Mouse (Mus musculus) forebrain, embryonic 16.5 days (tissue): Measurements from ENCODE around the gene Dcun1d3. TPM values are rescaled to one million over a fixed set of nuclear protein-coding genes. Genes with fewer than 3 reads are reported as not detected.

Experiments used
- ATAC-seq: fragments of 200-750 bp; cut with Nextera tagmentation; 2 replicates; pipeline ENCODE4 v1.8.0; 2017; ENCODE audit warnings: mild to moderate bottlenecking, moderate library complexity
- H3K27ac ChIP-seq: fragments of 300-500 bp; sonication (generic); 2 replicates; pipeline ENCODE4 v1.5.1; 2014; ENCODE audit warnings: low read length, control low read depth
- H3K27me3 ChIP-seq: fragments of 300-500 bp; sonication (generic); replicated peaks from 2 replicates; pipeline ENCODE4 v1.6.1; 2014; ENCODE audit warnings: low read length; ENCODE audit not compliant: control insufficient read depth, insufficient read depth
- H3K36me3 ChIP-seq: fragments of 300-500 bp; sonication (generic); 2 replicates; pipeline ENCODE4 v1.6.1; 2014; ENCODE audit not compliant: control insufficient read depth, insufficient read depth
- H3K4me1 ChIP-seq: fragments of 300-500 bp; sonication (generic); replicated peaks from 2 replicates; pipeline ENCODE4 v1.6.1; 2014; ENCODE audit warnings: low read length; ENCODE audit not compliant: control insufficient read depth, insufficient read depth
- H3K4me2 ChIP-seq: fragments of 300-500 bp; sonication (generic); 2 replicates; pipeline ENCODE4 v1.6.1; 2014; ENCODE audit warnings: mild to moderate bottlenecking, low read length, control low read depth
- H3K4me3 ChIP-seq: fragments of 300-500 bp; sonication (generic); replicated peaks from 2 replicates; pipeline ENCODE4 v1.5.1; 2014; ENCODE audit warnings: mild to moderate bottlenecking, low read length, control low read depth
- H3K9ac ChIP-seq: fragments of 300-500 bp; sonication (generic); replicated peaks from 2 replicates; pipeline ENCODE4 v1.6.1; 2014; ENCODE audit warnings: low read depth, low read length, control low read depth
- H3K9me3 ChIP-seq: fragments of 300-500 bp; sonication (generic); 2 replicates; pipeline ENCODE4 v1.6.1; 2016; ENCODE audit warnings: low read length; ENCODE audit not compliant: control insufficient read depth
- WGBS: fragments of 180-500 bp; shearing (Covaris S2); extraction: QIAGEN DNeasy Blood & Tissue Kit; methylation state at CpG from one replicate; pipeline ENCODE4 v1.1.7; 2014; 5-methylcytosine and 5-hydroxymethylcytosine counted together
- polyA plus RNA-seq: library from polyadenylated mRNA; unstranded; fragments of >200 nt; fragmentation: Nextera tagmentation; extraction: Ambion mirVana; gene quantifications from 2 replicates; pipeline ENCODE4 v1.2.1, GENCODE M21; 2015

The Dcun1d3 gene
- polyA plus RNA-seq, 1 experiment from 2014 or later: 23.8 TPM

DNA sequence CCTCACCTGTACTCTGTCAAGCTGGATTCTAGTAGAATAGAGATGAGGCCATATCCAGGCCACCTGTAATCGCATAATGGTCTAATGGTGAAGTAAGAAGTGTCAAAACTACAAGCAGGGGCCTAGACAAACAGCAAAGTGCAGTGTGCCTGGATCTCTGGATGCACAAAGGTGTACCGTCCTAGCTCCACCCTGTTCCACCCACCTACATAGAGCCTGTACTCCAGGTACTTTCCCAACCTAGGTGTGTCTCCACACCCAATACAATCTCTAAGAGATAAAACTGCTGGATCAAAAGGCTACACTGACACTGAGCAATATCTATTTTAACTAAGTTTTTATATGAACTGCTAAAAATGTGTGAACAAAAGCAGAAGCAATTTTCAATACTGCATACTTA lies 35.5 kb downstream of the Dcun1d3 start:
- no peak overlapping the region for H3K27ac ChIP-seq
- no peak overlapping the region for H3K9ac ChIP-seq
- no peaks in the 10 kb centered on the region; the same call in 1 of the 2 replicates for H3K36me3 ChIP-seq
- 87% methylated on average over 2 of the region's 2 CpGs for WGBS
- H3K4me3 ChIP-seq: no peak overlapping the region
- H3K9me3 ChIP-seq: no peaks in the 10 kb centered on the region
- no peak for ATAC-seq
- peaks cover 12% of the 10 kb centered on the region for H3K4me1 ChIP-seq
- H3K4me2 ChIP-seq: no peak overlapping the region
- no peaks in the 10 kb centered on the region for H3K27me3 ChIP-seq

DNA sequence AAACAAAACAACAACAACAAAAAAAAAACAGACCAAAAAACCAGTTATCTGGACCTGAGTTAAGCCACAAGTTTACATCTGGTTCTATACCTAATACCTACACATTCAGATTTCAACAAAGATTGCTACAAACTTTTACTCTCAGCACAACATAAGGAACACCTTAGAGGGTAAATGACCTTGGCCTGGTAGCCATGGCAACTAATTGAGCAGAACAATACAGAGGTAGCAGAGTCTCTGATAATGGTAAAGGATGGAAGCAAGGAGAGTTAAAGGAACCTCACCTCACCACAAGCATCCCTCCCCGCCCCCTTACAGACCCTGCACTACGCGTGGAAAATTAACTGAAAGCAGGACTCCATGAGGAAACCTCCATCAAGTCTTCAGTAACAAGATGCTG lies 36.0 kb downstream of the Dcun1d3 start:
- Histone ChIP-seq H3K36me3 (no peaks in the 10 kb centered on the region; the same call in 1 of the 2 replicates), H3K27ac (no peak overlapping the region), H3K9me3 (no peaks in the 10 kb centered on the region), H3K9ac (no peak overlapping the region), H3K4me2 (no peak overlapping the region), H3K4me3 (no peak overlapping the region), H3K27me3 (no peaks in the 10 kb centered on the region), H3K4me1 (peaks cover 12% of the 10 kb centered on the region)
- no peak for ATAC-seq
- 91% methylated on average over 3 of the region's 3 CpGs for WGBS

DNA sequence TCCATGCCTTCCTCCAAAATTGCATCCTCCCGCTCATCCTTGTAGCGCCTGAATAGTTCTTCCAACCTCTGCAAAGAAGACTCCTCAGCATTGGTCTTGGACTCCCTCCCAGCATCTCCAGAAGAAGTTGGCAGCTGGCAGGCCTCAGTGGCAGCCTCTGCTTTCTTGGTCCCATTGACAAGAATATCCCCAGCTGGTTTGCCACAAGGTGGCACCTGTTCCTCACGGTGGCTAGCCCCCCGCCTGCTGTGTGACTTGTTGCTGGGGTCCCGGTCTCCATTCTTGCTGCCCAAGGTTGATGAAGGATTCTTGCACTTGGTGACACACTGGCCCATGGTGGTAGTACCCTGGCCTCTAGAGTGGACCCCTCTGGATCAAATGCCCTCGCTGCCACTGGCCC lies 36.6 kb downstream of the Dcun1d3 start:
- Histone ChIP-seq H3K36me3 (no peaks in the 10 kb centered on the region; the same call in 1 of the 2 replicates), H3K27ac (no peak overlapping the region), H3K9ac (no peak overlapping the region), H3K9me3 (no peaks in the 10 kb centered on the region), H3K27me3 (no peaks in the 10 kb centered on the region), H3K4me1 (peaks cover 12% of the 10 kb centered on the region), H3K4me2 (no peak overlapping the region), H3K4me3 (no peak overlapping the region)
- 78% methylated on average over 6 of the region's 6 CpGs for WGBS
- no peak for ATAC-seq

DNA sequence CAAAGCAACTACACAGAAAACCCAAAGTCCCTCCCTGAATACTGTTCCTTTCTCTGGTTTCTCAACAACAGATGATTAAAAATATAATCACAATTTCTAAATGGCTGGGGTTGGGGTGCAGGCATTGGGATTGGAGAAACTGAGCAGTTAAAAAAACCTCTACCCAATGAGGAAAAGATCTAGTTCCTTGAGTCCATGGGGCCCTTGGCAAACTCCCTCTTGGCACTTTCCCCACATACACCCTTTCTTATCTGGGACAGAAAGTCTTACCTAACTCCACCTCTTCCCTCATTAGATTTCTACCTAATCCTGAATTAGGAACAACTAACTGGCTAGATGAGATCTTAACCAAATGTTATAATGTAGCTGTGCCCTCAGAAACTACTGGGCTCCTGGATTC lies 41.1 kb downstream of the Dcun1d3 start:
- Histone ChIP-seq H3K27ac (no peak overlapping the region), H3K4me2 (no peak overlapping the region), H3K4me1 (no peaks in the 10 kb centered on the region), H3K27me3 (no peaks in the 10 kb centered on the region), H3K4me3 (no peak overlapping the region), H3K36me3 (peaks cover 2% of the 10 kb centered on the region), H3K9me3 (no peaks in the 10 kb centered on the region), H3K9ac (no peak overlapping the region)
- ATAC-seq: no peak

DNA sequence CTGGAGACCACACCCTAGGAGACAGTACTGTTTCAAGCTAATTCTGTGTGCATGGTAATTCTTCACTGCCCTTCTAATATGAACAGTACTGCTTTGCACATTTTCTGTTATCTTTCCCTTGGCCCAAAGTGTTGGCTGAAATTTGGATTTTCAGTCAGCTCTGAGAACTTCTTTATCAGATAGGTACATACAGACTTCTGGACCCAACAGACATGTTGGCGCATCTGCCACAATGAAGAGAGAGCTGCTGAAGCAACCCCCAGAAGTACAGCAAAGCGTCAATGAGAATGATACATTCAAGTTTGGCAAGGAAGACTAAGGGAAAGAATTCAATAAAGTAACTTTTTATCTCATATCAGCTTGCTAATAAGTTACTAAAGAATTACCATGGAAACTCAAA lies 41.7 kb downstream of the Dcun1d3 start:
- H3K36me3 ChIP-seq: peaks cover 2% of the 10 kb centered on the region
- H3K9ac ChIP-seq: no peak overlapping the region
- WGBS: 96% methylated on average over 2 of the region's 2 CpGs
- H3K27ac ChIP-seq: no peak overlapping the region
- no peak for ATAC-seq
- H3K9me3 ChIP-seq: no peaks in the 10 kb centered on the region
- H3K27me3 ChIP-seq: no peaks in the 10 kb centered on the region
- no peak overlapping the region for H3K4me3 ChIP-seq
- H3K4me1 ChIP-seq: no peaks in the 10 kb centered on the region
- no peak overlapping the region for H3K4me2 ChIP-seq

DNA sequence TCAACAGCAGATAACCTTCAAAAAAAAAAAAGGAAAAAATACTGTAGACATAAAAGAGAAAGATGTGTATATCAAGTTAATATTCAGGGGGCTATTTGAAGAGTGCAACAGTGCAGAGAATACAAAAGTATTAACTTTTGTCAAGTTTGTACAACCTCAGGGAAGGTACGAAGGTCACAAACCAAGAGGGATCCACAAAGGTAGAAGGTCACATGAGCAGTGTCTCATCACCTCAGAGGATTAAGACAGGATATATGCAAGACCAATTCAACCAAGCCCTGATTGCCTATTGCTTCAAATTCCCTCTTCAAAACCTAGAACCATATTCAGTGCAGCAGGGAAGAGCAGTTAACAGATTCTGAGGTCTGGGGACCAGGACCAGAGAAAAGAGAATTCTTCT lies 42.9 kb downstream of the Dcun1d3 start:
- H3K9ac ChIP-seq: no peak overlapping the region
- H3K9me3 ChIP-seq: no peaks in the 10 kb centered on the region
- H3K4me1 ChIP-seq: no peaks in the 10 kb centered on the region
- peaks cover 2% of the 10 kb centered on the region; the same call in 1 of the 2 replicates for H3K36me3 ChIP-seq
- H3K27me3 ChIP-seq: no peaks in the 10 kb centered on the region
- H3K27ac ChIP-seq: no peak overlapping the region
- H3K4me3 ChIP-seq: no peak overlapping the region
- 97% methylated on average over 1 of the region's 1 CpGs for WGBS
- no peak overlapping the region for H3K4me2 ChIP-seq
- ATAC-seq: no peak

DNA sequence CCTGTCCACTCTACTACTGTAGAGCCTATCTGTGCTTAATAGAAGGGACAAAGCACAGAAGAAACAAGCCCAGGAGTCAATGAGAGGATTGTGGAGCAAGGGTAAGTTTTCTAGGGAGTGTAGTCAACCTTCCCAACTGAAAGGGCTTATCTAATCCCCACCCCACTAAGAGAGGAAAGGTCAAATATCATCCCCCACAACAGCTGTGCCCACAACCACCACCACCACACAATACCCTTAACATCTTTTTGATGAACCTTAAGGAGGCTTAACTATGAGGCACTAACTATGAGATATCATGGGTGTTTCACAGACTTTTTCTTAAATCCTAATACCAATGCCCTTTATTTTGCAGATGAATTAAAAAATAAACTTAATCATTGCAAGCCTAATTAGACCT lies 43.6 kb downstream of the Dcun1d3 start:
- Histone ChIP-seq H3K4me1 (no peaks in the 10 kb centered on the region), H3K27ac (no peak overlapping the region), H3K4me2 (no peak overlapping the region), H3K9ac (no peak overlapping the region), H3K9me3 (no peaks in the 10 kb centered on the region), H3K36me3 (peaks cover 2% of the 10 kb centered on the region; the same call in 1 of the 2 replicates), H3K4me3 (no peak overlapping the region), H3K27me3 (no peaks in the 10 kb centered on the region)
- no peak for ATAC-seq

DNA sequence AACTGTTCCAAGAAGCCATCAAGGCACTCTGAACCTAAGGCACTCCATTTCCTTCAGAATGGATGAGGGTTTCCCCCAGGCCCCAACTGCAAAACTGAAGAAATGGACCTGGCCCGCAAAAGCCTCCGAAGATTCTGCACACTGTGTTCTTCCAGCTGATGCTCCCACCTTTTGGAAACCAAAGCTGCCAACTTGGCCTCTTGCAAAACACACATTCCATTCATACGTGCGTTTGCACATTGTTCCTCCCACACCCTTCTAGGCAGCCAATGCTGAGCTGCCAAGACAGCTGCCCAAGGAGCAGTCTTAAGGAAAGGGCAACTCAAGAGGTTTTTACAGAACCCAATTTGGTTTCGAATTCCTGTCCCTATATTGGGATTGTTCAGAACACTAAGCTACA lies 45.4 kb downstream of the Dcun1d3 start:
- H3K4me1 ChIP-seq: no peaks in the 10 kb centered on the region
- no peak overlapping the region for H3K27ac ChIP-seq
- 76% methylated on average over 5 of the region's 5 CpGs for WGBS
- H3K36me3 ChIP-seq: peaks cover 2% of the 10 kb centered on the region; the same call in 1 of the 2 replicates
- no peaks in the 10 kb centered on the region for H3K9me3 ChIP-seq
- no peak overlapping the region for H3K4me3 ChIP-seq
- no peak for ATAC-seq
- no peak overlapping the region for H3K9ac ChIP-seq
- no peaks in the 10 kb centered on the region for H3K27me3 ChIP-seq
- no peak overlapping the region for H3K4me2 ChIP-seq

DNA sequence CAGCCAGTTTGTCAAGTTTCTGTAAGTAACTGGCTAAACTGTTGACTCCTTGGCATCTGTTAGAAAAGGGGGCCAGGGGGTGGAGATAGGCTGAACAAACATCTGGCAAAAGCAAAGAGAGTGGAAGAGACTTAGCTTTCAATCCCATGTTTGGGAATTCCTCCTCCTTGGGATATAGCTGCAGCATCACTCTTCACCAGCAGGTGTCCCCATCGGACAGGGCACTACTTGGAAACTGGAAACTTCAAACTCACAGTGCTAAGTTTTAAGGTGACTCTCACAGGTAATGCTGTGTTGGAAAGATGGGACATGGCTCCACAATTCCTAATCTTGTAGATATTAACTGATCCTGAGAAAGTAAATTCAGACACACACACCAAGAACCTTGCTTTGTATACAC lies 47.0 kb downstream of the Dcun1d3 start:
- Histone ChIP-seq H3K9ac (no peak overlapping the region), H3K9me3 (no peaks in the 10 kb centered on the region), H3K4me1 (no peaks in the 10 kb centered on the region), H3K36me3 (peaks cover 1% of the 10 kb centered on the region; the same call in 1 of the 2 replicates), H3K4me2 (no peak overlapping the region), H3K27me3 (no peaks in the 10 kb centered on the region), H3K27ac (no peak overlapping the region), H3K4me3 (no peak overlapping the region)
- whole genome bisulfite sequencing: 4% methylated on average over 1 of the region's 1 CpGs
- ATAC-seq: 0 out of 2 replicates have a peak, but pooled peaks have one; percentile 26

DNA sequence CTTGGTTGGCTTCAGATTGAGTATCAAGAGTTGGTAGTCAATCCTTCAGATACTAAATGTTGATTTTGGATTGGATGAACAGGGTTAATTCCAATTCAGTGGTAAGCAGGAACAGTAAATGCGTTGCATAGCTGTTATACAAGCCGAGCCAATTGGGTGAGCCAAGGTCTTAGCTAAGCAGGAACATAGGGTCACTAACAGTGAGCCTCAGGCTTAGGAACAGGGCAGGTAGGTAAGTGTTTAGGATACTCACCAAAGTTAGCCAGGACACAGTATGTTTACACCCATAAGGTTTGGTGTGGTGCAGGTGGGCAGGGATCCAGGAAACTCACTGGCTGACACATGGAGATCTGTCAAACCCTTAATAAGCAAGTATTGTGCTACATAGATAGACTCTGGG lies 48.7 kb downstream of the Dcun1d3 start:
- H3K27ac ChIP-seq: no peak overlapping the region
- ATAC-seq: no peak
- no peaks in the 10 kb centered on the region for H3K9me3 ChIP-seq

More for the DNA sequence above, 48.7 kb downstream of the Dcun1d3 start:
- no peak overlapping the region for H3K9ac ChIP-seq
- no peak overlapping the region for H3K4me2 ChIP-seq
- peaks cover 2% of the 10 kb centered on the region; the same call in 1 of the 2 replicates for H3K36me3 ChIP-seq
- H3K27me3 ChIP-seq: no peaks in the 10 kb centered on the region
- H3K4me1 ChIP-seq: no peaks in the 10 kb centered on the region
- H3K4me3 ChIP-seq: no peak overlapping the region
- WGBS: 90% methylated on average over 2 of the region's 2 CpGs
